Mouse (Mus musculus): ENCODE measurements around the gene Ptprk.

DNA sequence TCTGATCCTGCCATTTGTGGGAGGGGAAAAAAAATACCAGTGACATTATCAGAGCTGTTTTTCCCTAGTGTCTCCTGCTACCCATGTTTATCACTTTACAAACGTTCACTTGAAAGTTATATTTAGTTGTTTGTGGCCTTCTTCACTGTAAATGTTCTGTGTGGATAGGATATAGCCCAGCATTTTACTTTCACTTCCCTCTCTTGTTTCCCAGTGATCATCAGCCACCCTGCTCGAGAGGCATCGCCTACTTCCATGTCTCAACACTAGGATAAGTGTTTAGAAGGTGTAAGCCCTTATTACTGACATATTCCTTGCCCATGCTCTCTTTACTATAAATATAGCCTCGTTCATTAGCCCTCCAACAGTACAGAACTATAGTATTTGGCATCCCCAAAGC is 466.0 kb downstream of the Ptprk start:
- TF ChIP-seq EP300 (IDR thresholded peaks at IDR 0.05; ENCODE audit: low read depth) (no peak), CTCF (IDR thresholded peaks at IDR 0.05; ENCODE audit: low read depth) (no peak)
